Mouse (Mus musculus) C2C12 (cell line): Measurements from ENCODE around the gene Serpina3f. TPM values are rescaled to one million over a fixed set of nuclear protein-coding genes. Genes with fewer than 3 reads are reported as not detected.
"Not testable (repeated sequence)": the region's sequence is repeated elsewhere in the genome, so short reads cannot be mapped to it uniquely, and the experiment has no call there.

Source experiments
- H3K27me3 ChIP-seq: one replicate; pipeline ENCODE4 v1.6.1; 2011; ENCODE audit not compliant: control insufficient read depth, insufficient read depth, insufficient read length
- H3K36me3 ChIP-seq: one replicate; pipeline ENCODE4 v1.6.1; 2011; ENCODE audit not compliant: control insufficient read depth, insufficient read depth
- H3K4me3 ChIP-seq: one replicate; pipeline ENCODE4 v1.5.1; 2011; ENCODE audit warnings: mild to moderate bottlenecking, control low read depth; ENCODE audit not compliant: poor library complexity, insufficient read depth, severe bottlenecking
- H3K79me2 ChIP-seq: one replicate; pipeline ENCODE4 v1.6.1; 2011; ENCODE audit not compliant: control insufficient read depth, insufficient read depth
- H3K79me3 ChIP-seq: one replicate; pipeline ENCODE4 v1.6.1; 2011; ENCODE audit warnings: low read depth, control low read depth
- H3ac ChIP-seq: one replicate; pipeline ENCODE3; 2011; ENCODE audit warnings: low read depth; ENCODE audit not compliant: control insufficient read depth, insufficient read length
- CEBPB ChIP-seq: IDR thresholded peaks from one replicate; pipeline ENCODE4 v1.6.1; 2011; ENCODE audit warnings: low read depth, mild to moderate bottlenecking, control low read depth, moderate library complexity
- CTCF ChIP-seq: IDR thresholded peaks from one replicate; pipeline ENCODE4 v1.5.1; 2011; ENCODE audit not compliant: control insufficient read depth, insufficient read depth, insufficient read length
- FOSL1 ChIP-seq: IDR thresholded peaks from one replicate; pipeline ENCODE4 v1.8.0; 2011; ENCODE audit warnings: mild to moderate bottlenecking, low read length; ENCODE audit not compliant: poor library complexity, insufficient read depth, severe bottlenecking
- MAX ChIP-seq: IDR thresholded peaks from one replicate; pipeline ENCODE4 v1.6.1; 2011; ENCODE audit warnings: mild to moderate bottlenecking, control low read depth
- MYOD1 ChIP-seq: IDR thresholded peaks from one replicate; pipeline ENCODE4 v1.6.1; 2011; ENCODE audit warnings: low read depth; ENCODE audit not compliant: control insufficient read depth, insufficient read length
- MYOG ChIP-seq: IDR thresholded peaks from one replicate; pipeline ENCODE4 v1.6.1; 2011; ENCODE audit not compliant: control insufficient read depth, insufficient read length; ENCODE audit errors: extremely low read depth
- USF1 ChIP-seq: IDR thresholded peaks from one replicate; pipeline ENCODE4 v1.6.1; 2011; ENCODE audit warnings: low read depth, mild to moderate bottlenecking, control low read depth, moderate library complexity
- polyA plus RNA-seq: library from polyadenylated mRNA; unstranded; fragments of >200 nt; fragmentation: generic; extraction: Trizol; gene quantifications from one replicate; pipeline ENCODE4 v1.2.1, GENCODE M21; 2012; ENCODE audit warnings: missing spikeins

The Serpina3f gene
- polyA plus RNA-seq, 1 experiment, result not detected

DNA sequence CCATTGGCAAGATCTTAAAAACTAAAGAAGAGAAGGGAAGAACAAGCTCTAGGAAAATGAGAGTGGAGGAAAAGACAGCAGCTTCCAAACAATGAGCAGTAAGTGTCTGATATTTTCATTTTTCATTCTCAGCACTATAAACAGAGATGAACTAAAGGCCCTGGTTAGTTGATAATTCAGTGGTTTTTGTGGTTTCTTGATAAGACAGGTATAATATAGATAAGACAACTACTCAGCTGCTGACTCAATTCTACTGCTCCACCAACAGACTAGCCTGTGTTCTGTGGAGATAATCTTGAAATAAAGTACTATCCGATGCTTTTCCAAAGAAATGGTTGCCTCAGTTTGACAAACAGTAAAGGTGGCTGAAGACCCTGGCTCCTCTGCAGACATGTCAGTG, 905 bp downstream of the Serpina3f start:
- Histone ChIP-seq H3K4me3 (no peak overlapping the region), H3K79me2 (no peaks in the 10 kb centered on the region), H3K27me3 (no peaks in the 10 kb centered on the region), H3ac (no peak overlapping the region), H3K36me3 (no peaks in the 10 kb centered on the region), H3K79me3 (no peaks in the 10 kb centered on the region)
- no peak for TF ChIP-seq MAX
- no peak for TF ChIP-seq CTCF
- no peak for TF ChIP-seq MYOG
- TF ChIP-seq MYOD1, result no peak
- TF ChIP-seq FOSL1, result no peak
- no peak for TF ChIP-seq USF1
- no peak for TF ChIP-seq CEBPB

DNA sequence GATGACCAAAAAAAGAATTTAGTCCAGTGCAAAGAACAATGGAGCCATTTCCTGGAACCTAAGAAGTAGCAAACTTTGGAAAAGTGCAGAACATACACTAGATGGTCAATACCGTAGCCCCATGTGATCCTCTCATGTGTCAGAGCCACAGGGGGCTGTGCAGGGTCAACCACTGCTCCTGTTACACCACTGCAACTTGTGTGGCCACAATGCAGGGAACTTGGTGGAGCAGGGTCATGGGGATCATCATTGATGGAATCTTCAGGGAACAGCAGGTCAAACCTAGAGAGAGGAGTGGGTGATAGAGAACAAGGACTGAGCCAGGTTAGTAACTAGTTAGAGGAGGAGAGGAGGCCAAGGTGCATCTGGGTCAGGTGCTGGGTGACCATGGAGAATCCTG, 7.3 kb downstream of the Serpina3f start:
- H3K27me3 ChIP-seq, result no peaks in the 10 kb centered on the region
- H3K36me3 ChIP-seq, result no peaks in the 10 kb centered on the region
- no peaks in the 10 kb centered on the region for H3K79me2 ChIP-seq
- no peaks in the 10 kb centered on the region for H3K79me3 ChIP-seq
- H3K4me3 ChIP-seq, result no peak overlapping the region
- TF ChIP-seq FOSL1 (no peak), CTCF (no peak), MYOG (no peak), USF1 (no peak), MAX (no peak), MYOD1 (no peak), CEBPB (no peak)
- H3ac ChIP-seq, result no peak overlapping the region

DNA sequence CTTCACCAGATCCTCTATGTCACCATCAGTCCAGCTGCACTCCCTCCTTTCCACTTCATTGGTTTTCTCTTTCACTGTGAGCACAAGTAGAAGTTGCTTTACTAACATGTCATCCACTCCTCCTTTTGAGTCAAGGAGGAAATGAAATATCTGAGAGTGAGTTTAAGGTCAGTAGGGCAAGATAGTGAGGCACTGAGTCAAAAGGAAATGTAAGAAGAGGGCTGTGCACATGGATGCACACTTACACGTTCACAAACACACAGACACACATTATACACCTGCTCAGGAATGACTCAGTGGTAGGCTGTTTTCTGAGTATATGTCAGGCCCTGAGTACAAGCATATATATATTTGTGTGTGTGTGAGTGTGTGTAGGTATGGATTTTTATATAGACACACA, 9.3 kb downstream of the Serpina3f start:
- no peaks in the 10 kb centered on the region for H3K79me2 ChIP-seq
- H3K4me3 ChIP-seq, result no peak overlapping the region
- no peaks in the 10 kb centered on the region for H3K79me3 ChIP-seq
- H3K27me3 ChIP-seq, result no peaks in the 10 kb centered on the region
- TF ChIP-seq CEBPB (no peak), USF1 (no peak), MYOD1 (no peak), CTCF (no peak)
- no peaks in the 10 kb centered on the region for H3K36me3 ChIP-seq
- no peak overlapping the region for H3ac ChIP-seq

DNA sequence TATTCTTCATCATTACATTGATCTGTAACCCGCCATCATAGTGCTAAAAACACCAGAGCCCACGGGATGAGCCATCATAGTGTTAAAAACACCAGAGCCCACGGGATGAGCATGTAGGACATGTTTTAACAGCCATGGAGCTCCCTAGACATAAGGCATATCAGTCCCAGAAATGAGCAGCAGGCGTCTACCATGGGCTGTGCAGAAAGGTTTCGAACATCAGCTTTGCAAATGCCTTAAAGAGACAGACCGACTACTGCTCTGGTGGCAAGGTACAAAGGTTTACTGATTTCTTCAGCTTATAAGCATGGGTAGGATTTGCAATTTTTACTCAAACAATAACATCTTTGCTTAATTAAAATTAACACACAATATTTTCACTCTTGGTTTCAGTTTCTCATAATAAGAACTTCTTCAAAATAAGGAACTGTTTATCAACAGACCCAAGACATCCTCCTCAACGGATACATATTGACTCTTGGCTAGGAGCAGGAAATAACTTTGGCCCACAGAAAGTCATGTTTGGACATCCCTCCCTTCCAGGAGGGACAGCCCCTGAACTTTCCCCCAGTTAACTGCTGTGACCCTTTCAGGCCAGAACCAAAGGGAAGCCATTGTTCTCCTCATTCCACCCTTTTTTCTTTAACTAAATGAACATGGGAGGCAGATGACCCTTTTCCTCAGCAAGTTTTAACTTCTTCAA, 10.4 kb downstream of the Serpina3f start:
- no peaks in the 10 kb centered on the region for H3K36me3 ChIP-seq
- TF ChIP-seq MYOD1, result no peak
- no peak for TF ChIP-seq USF1
- no peak for TF ChIP-seq MAX
- TF ChIP-seq MYOG, result no peak
- no peak for TF ChIP-seq CEBPB
- TF ChIP-seq FOSL1, result no peak
- no peak for TF ChIP-seq CTCF
- H3K79me3 ChIP-seq, result no peaks in the 10 kb centered on the region
- H3K4me3 ChIP-seq, result no peak overlapping the region
- no peaks in the 10 kb centered on the region for H3K27me3 ChIP-seq
- H3K79me2 ChIP-seq, result no peaks in the 10 kb centered on the region
- no peak overlapping the region for H3ac ChIP-seq

DNA sequence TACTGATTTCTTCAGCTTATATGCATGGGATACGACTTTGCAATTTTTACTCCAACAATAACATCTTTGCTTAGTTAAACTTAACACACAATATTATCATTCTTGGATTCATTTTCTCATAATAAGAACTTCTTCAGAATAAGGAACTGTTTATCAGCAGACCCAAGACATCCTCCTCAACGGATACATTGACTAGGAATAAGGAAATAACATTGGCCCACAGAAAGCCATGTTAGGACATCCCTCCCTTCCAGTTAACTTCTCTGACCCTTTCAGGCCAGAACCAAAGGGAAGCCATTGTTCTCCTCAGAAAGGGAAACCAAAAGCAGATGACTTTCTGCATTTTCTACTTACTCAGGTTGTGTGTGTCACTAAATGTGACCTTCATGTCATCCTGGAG, 16.4 kb downstream of the Serpina3f start:
- Histone ChIP-seq H3K27me3 (no peaks in the 10 kb centered on the region), H3ac (no peak overlapping the region), H3K4me3 (no peak overlapping the region), H3K79me3 (no peaks in the 10 kb centered on the region), H3K79me2 (no peaks in the 10 kb centered on the region), H3K36me3 (no peaks in the 10 kb centered on the region)
- TF ChIP-seq CEBPB (no peak), MYOG (no peak), USF1 (no peak), CTCF (no peak), MYOD1 (no peak), FOSL1 (no peak), MAX (no peak)

DNA sequence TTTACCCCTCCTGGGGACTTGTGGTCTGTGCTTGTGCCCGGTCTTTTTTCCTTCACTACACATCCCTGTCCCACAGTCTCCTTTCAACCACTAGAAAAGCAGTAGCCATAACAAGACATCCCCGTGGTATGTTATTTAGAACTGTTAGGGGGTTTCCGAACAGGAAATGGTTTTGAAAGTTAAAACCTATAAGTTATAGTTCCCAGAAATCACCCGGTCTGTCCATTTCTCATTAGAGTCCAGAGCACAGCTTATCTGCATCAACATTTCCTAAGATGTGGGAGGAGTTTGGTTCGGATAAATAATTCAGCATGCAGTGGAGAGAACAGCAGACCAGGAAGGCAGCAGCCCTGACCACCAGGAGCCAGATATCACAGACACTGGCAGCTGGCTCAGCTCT, 21.6 kb downstream of the Serpina3f start, which contains the start of gene Serpina3g:
Gene Serpina3g, plus strand, starts transcription at position 331 of the 400 bp plus-strand sequence.
- Histone ChIP-seq H3K79me2 (no peaks in the 10 kb centered on the region), H3K36me3 (no peaks in the 10 kb centered on the region), H3ac (no peak within 1 kb of the TSS), H3K79me3 (no peaks in the 10 kb centered on the region), H3K27me3 (no peaks in the 10 kb centered on the region), H3K4me3 (no peak within 1 kb of the TSS)
- TF ChIP-seq CTCF (no peak), FOSL1 (no peak), MYOD1 (no peak), MAX (no peak), USF1 (no peak), MYOG (no peak), CEBPB (no peak)

DNA sequence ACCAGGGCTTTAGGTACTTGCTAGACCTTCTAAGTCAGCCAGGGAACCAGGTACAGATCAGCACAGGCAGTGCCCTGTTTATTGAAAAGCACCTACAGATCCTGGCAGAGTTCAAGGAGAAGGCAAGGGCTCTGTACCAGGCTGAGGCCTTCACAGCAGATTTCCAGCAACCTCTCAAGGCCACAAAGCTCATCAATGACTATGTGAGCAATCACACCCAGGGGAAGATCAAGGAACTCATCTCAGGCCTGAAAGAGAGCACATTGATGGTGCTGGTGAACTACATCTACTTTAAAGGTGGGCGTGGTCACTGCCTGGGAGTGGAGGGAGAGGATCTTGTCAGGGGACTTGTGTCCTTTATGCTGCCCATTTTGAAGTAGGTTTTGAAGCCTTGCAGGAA, 23.7 kb downstream of the Serpina3f start:
- H3K4me3 ChIP-seq, H3K79me3 ChIP-seq, H3ac ChIP-seq, H3K27me3 ChIP-seq, H3K79me2 ChIP-seq, H3K36me3 ChIP-seq: not testable (repeated sequence)
